Mouse (Mus musculus): ENCODE measurements around the gene Cobll1. TPM values are rescaled to one million over a fixed set of nuclear protein-coding genes. Genes with fewer than 3 reads are reported as not detected.

Gene Cobll1
- total RNA-seq, 2 experiments from 2014 or later, result 6.8 to 8.5 TPM

GRCm38 (mm10) chr2:65227154-65227897 is 11.9 kb downstream of the Cobll1 start:
- Histone ChIP-seq H3K27ac (no peak overlapping the region), H3K4me3 (no peak overlapping the region)
- no peak for TF ChIP-seq CTCF (conservative IDR thresholded peaks at IDR 0.05)
- DNase-seq (ENCODE audit: low spot score in 2 of 2), result no peak

DNA sequence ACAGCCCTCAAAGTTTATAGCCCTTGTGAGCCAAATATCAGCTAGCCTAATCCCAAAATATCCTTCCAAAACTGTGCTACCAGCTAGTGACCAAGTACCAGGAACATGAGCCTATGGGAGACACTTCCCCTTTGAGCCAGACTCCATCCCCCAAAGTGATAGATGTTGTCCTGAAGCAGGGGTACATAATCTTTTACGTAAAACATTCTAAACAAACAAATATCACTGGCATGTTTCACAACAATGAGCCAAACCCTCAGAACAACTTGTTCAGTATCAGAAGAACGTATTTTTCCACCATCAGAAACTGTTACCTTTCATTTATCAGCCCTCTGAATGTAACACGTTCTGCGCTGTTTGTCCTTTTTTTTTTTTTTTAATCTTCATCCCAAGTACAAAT is 12.7 kb downstream of the Cobll1 start:
- no peak overlapping the region for H3K27ac ChIP-seq
- no peak for TF ChIP-seq CTCF (conservative IDR thresholded peaks at IDR 0.05)
- no peak for DNase-seq (ENCODE audit: low spot score in 2 of 2)
- H3K4me3 ChIP-seq, result no peak overlapping the region

GRCm38 (mm10) chr2:65223956-65224735 is 15.1 kb downstream of the Cobll1 start:
- no peak for DNase-seq (ENCODE audit: low spot score in 2 of 2)
- Histone ChIP-seq H3K4me3 (no peak overlapping the region), H3K27ac (no peak overlapping the region; the same call in 1 of the 2 replicates)
- no peak for TF ChIP-seq CTCF (conservative IDR thresholded peaks at IDR 0.05)

DNA sequence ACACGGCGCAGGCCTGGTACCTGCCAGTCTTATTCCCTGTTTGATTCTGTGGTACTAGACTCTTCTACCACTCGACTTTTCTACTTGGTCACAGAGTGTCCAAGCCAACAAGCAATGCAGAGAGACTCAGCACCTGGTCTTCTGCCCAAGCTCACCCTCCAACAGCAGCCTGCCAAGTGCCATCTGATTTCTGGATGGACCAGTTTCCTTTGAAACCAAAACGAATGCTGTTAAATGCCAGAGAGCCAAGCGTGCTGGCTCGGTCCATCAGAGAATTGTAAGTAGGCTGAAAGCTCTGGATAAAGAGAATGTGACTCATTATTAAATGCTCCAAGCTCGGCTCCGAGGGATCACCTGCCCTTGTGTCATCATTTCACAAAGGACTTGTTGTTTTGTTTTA is 16.2 kb downstream of the Cobll1 start:
- peak overlapping the region; percentile 23; the same call in 1 of the 2 replicates for H3K27ac ChIP-seq
- no peak for TF ChIP-seq CTCF (conservative IDR thresholded peaks at IDR 0.05)
- H3K4me3 ChIP-seq, result no peak overlapping the region
- DNase-seq (ENCODE audit: low spot score in 2 of 2), result no peak

- no peak overlapping the region for H3K27ac ChIP-seq
- H3K4me3 ChIP-seq, result no peak overlapping the region
- TF ChIP-seq CTCF (conservative IDR thresholded peaks at IDR 0.05), result no peak
- no peak for DNase-seq (ENCODE audit: low spot score in 2 of 2)
These were observed 17.6 kb downstream of the Cobll1 start for GRCm38 (mm10) chr2:65221646-65222045.

GRCm38 (mm10) chr2:65220563-65220962 is 18.6 kb downstream of the Cobll1 start:
- no peak for TF ChIP-seq CTCF (conservative IDR thresholded peaks at IDR 0.05)
- DNase-seq (ENCODE audit: low spot score in 2 of 2), result no peak
- no peak overlapping the region for H3K27ac ChIP-seq
- H3K4me3 ChIP-seq, result no peak overlapping the region

DNA sequence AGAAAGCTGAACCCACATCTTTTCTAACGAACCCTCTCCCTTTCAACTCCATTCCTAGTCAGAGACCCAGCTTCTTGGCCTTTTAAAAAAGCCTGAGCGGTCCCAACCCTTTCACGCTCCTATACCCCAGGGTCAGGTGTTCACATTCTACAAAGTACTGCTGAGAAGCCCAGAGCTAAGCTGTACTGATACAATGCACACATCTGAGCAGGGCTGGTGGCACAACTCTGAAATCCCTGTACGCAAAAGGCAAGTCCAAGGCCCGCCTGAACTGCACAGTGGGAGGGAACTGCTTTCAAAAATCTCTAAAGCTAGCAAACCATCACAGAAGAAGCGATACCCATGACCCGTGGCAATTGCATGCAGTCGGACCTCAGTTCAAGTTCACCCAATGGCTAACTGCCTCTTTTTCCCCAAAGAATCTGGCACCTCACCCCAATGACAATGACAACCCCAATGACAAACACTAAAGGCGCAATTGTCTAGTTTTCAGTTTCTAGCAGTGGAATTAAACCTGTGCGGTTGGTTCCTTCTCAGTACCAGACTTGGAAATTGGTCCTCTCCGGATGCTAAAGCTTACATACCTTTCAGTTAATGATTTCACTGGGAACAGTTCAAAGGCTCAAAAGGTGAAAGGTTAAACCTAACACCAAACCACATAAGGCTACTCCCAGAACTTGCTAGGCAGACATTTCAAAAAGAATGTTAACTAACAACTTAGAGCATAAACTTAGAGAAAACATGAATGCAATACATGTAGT is 19.6 kb downstream of the Cobll1 start:
- H3K27ac ChIP-seq, result no peak overlapping the region
- DNase-seq (ENCODE audit: low spot score in 2 of 2), result no peak
- TF ChIP-seq CTCF (conservative IDR thresholded peaks at IDR 0.05), result no peak
- no peak overlapping the region for H3K4me3 ChIP-seq

GRCm38 (mm10) chr2:65218318-65218717 is 20.9 kb downstream of the Cobll1 start:
- TF ChIP-seq CTCF (conservative IDR thresholded peaks at IDR 0.05), result no peak
- Histone ChIP-seq H3K27ac (no peak overlapping the region), H3K4me3 (no peak overlapping the region)
- no peak for DNase-seq (ENCODE audit: low spot score in 2 of 2)

GRCm38 (mm10) chr2:65217677-65218076 is 21.5 kb downstream of the Cobll1 start:
- no peak for DNase-seq (ENCODE audit: low spot score in 2 of 2)
- no peak overlapping the region for H3K4me3 ChIP-seq
- no peak for TF ChIP-seq CTCF (conservative IDR thresholded peaks at IDR 0.05)
- H3K27ac ChIP-seq, result no peak overlapping the region

DNA sequence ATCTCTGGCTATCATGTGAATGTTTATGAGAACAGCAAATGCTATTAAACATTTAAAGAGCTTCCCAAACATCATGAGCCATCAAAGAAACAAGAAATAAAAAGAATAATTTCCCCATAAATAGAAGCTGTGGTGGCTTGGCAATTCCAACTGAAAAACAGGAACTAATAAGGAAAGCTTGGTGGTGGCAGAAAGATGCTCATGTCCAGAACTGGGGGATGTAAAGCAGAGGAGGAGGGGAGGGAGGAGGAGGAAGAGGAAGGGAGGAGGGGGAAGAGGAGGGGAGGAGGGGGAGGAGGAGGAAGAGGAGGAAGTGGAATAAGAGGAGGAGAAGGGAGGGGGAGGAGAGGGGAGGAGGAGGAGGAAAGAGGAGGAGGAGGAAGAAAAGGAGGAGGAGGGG is 23.0 kb downstream of the Cobll1 start:
- no peak for TF ChIP-seq CTCF (conservative IDR thresholded peaks at IDR 0.05)
- Histone ChIP-seq H3K27ac (no peak overlapping the region), H3K4me3 (no peak overlapping the region)
- DNase-seq (ENCODE audit: low spot score in 2 of 2), result no peak

- no peak overlapping the region for H3K4me3 ChIP-seq
- TF ChIP-seq CTCF (conservative IDR thresholded peaks at IDR 0.05), result no peak
- DNase-seq (ENCODE audit: low spot score in 2 of 2), result no peak
- no peak overlapping the region for H3K27ac ChIP-seq
These were observed 24.6 kb downstream of the Cobll1 start for GRCm38 (mm10) chr2:65214556-65214955.

DNA sequence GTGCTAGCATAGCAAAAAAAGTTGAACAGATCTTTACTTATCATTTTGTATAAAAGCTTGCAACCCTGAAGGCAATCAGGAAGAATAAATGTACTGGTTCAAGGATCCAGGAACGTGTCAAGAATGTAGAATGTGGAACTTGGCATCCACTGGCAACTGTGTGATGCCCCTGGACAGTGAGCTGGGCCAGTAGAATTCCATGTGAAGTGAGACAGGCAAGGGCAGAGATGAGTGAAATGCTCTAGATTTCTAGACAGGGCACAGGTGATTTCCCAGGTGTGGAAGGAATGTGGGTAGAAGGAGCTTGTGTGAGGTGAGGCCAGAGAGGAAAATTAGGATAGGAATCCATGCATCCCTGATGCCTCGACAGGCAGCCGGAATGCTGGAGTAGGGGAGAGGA is 25.5 kb downstream of the Cobll1 start:
- Histone ChIP-seq H3K4me3 (no peak overlapping the region), H3K27ac (no peak overlapping the region)
- no peak for TF ChIP-seq CTCF (conservative IDR thresholded peaks at IDR 0.05)
- no peak for DNase-seq (ENCODE audit: low spot score in 2 of 2)

DNA sequence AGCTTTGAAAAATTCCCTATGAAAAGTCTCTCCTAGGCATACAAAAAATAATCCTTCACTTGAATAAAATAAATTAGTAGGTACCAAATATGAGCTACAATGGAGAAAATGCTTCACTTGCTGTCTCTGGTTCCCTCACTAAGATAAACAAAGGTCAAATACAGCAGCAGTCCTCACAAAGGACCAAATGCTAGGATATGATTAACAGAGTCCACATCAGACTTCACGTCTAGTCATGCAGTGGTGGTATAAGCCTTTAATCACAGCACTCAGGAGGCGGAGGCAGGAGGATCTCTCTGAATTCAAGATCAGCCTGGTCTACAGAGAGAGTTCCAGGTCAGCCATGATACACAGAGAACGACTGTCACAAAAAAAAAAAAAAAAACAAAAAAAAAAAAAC is 27.6 kb downstream of the Cobll1 start:
- no peak for DNase-seq (ENCODE audit: low spot score in 2 of 2)

More for the DNA sequence above, 27.6 kb downstream of the Cobll1 start:
- Histone ChIP-seq H3K27ac (no peak overlapping the region), H3K4me3 (no peak overlapping the region)
- TF ChIP-seq CTCF (conservative IDR thresholded peaks at IDR 0.05), result no peak

All from layer of hippocampus, adult 2 months (tissue).